Mouse (Mus musculus) embryonic facial prominence, embryonic 14.5 days (tissue): ENCODE results near the gene Zfp580. TPM values are rescaled to one million over a fixed set of nuclear protein-coding genes. Genes with fewer than 3 reads are reported as not detected.

ENCODE experiments used
- ATAC-seq: fragments of 200-750 bp; cut with Nextera tagmentation; 2 replicates; pipeline ENCODE4 v1.8.0; 2017; ENCODE audit warnings: low read depth, moderate number of reproducible peaks, moderate TSS enrichment
- DNase-seq: peaks from one replicate; pipeline ENCODE4 v3.0.0-alpha.2; 2015; ENCODE audit warnings: low spot score
- H3K27ac ChIP-seq: fragments of 300-500 bp; sonication (generic); replicated peaks from 2 replicates; pipeline ENCODE4 v1.5.1; 2014; ENCODE audit warnings: low read depth, mild to moderate bottlenecking, low read length, moderate library complexity
- H3K27me3 ChIP-seq: fragments of 300-500 bp; sonication (generic); replicated peaks from 2 replicates; pipeline ENCODE4 v1.6.1; 2014; ENCODE audit warnings: low read length; ENCODE audit not compliant: control insufficient read depth, insufficient read depth
- H3K36me3 ChIP-seq: fragments of 300-500 bp; sonication (generic); 2 replicates; pipeline ENCODE4 v1.6.1; 2014; ENCODE audit warnings: low read length, mixed read lengths; ENCODE audit not compliant: control insufficient read depth, insufficient read depth
- H3K4me1 ChIP-seq: fragments of 300-500 bp; sonication (generic); 2 replicates; pipeline ENCODE4 v1.6.1; 2014; ENCODE audit warnings: antibody characterized with exemption, low read length; ENCODE audit not compliant: control insufficient read depth, insufficient read depth
- H3K4me2 ChIP-seq: fragments of 300-500 bp; sonication (generic); 2 replicates; pipeline ENCODE4 v1.6.1; 2014; ENCODE audit warnings: low read depth, mild to moderate bottlenecking, low read length, moderate library complexity, mixed read lengths
- H3K4me3 ChIP-seq: fragments of 300-500 bp; sonication (generic); 2 replicates; pipeline ENCODE4 v1.5.1; 2014; ENCODE audit warnings: low read depth, mild to moderate bottlenecking, low read length
- H3K9ac ChIP-seq: fragments of 300-500 bp; sonication (generic); 2 replicates; pipeline ENCODE4 v1.6.1; 2014; ENCODE audit warnings: low read depth, mild to moderate bottlenecking, low read length, moderate library complexity, mixed read lengths
- H3K9me3 ChIP-seq: fragments of 300-500 bp; sonication (generic); 2 replicates; pipeline ENCODE4 v1.6.1; 2016; ENCODE audit warnings: low read length; ENCODE audit not compliant: control insufficient read depth
- WGBS: fragments of 180-500 bp; shearing (Covaris S2); extraction: QIAGEN DNeasy Blood & Tissue Kit; methylation state at CpG from one replicate; pipeline ENCODE4 v1.1.7; 2014; 5-methylcytosine and 5-hydroxymethylcytosine counted together
- polyA plus RNA-seq: library from polyadenylated mRNA; unstranded; fragments of >200 nt; fragmentation: Nextera tagmentation; extraction: Ambion mirVana; gene quantifications from 2 replicates; pipeline ENCODE4 v1.2.1, GENCODE M21; 2014

Zfp580 gene
- polyA plus RNA-seq, 1 experiment from 2014 or later, result 34.9 TPM

DNA sequence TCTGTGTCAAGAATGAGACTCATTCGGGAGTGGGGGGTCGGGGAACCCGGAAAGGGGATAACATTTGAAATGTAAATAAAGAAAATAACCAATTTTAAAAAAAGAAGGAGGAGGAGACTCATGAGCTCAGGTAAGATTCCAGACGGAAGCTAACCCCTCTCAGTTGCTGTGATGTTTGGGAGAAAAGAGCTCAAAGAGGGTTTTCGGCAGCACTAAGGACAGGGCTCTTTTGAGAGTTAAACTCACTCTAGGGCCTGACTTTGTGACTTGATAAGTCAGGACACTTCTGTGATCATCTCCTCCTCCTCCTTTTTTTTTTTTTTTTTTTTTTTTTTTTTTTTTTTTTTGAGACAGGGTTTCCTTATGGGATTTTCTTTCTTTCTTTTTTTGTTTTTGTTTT, 12.4 kb upstream of the Zfp580 start:
- H3K27me3 ChIP-seq, result no peaks in the 10 kb centered on the region
- peak overlapping the region; percentile 78 for H3K9ac ChIP-seq
- no peaks in the 10 kb centered on the region for H3K9me3 ChIP-seq
- peaks cover 6% of the 10 kb centered on the region; the same call in 1 of the 2 replicates for H3K4me1 ChIP-seq
- DNase-seq (no peak), ATAC-seq (no peak)
- H3K4me2 ChIP-seq, result peak overlapping the region; percentile 65
- H3K4me3 ChIP-seq, result peak overlapping the region; percentile 71
- WGBS, result 31% methylated on average over 5 of the region's 5 CpGs
- peaks cover 32% of the 10 kb centered on the region for H3K36me3 ChIP-seq
- H3K27ac ChIP-seq, result peak overlapping the region; percentile 97

DNA sequence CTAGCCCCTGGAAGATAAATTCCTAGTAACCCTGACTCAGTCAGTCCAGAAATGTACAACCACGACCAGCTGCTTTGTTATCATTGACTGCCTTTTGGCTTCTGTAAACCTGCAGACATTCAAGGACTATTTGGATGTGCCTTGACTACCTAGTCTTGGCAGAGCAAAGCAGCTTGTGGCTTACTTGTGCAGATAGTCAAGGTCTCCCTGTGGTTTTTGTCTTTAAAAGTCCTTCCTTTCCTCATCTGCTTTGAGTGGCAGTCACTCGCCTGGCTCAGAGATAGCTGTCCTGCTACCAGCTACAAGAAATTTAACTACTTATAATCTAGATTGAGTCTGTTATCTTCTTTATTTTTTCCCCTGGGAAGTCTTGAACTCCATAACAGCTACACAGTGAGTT, 6.4 kb upstream of the Zfp580 start:
- no peaks in the 10 kb centered on the region for H3K27me3 ChIP-seq
- no peak overlapping the region for H3K4me2 ChIP-seq
- no peak overlapping the region for H3K27ac ChIP-seq
- H3K4me1 ChIP-seq, result no peaks in the 10 kb centered on the region
- H3K4me3 ChIP-seq, result no peak overlapping the region
- DNase-seq, result no peak
- no peak overlapping the region for H3K9ac ChIP-seq
- H3K9me3 ChIP-seq, result no peaks in the 10 kb centered on the region
- H3K36me3 ChIP-seq, result 0 out of 2 replicates have a peak, but pooled peaks cover 4% of the 10 kb centered on the region
- WGBS, result 72% methylated on average over 2 of the region's 2 CpGs
- no peak for ATAC-seq

DNA sequence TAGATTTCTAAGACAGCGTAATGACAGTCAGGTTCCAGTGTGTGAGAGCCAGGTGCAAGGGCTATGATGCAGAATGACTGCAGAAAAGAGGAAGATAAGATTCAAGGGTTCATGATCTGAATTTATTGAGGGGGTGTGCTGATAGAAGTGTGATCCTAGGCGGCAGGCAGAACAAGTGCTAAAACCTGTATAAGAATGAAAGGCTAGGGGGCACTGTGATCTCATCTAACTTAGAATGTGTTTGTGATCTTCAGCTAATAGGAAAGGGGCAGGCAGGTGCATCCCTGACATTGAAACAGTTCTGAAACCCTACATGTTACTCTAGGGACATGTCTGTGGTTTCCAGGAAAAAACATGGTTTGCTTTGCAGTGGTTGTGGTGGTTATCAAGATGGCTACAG, 5.2 kb upstream of the Zfp580 start:
- 73% methylated on average over 2 of the region's 2 CpGs for WGBS
- H3K4me2 ChIP-seq, result no peak overlapping the region
- H3K36me3 ChIP-seq, result no peaks in the 10 kb centered on the region
- H3K4me3 ChIP-seq, result no peak overlapping the region
- H3K27ac ChIP-seq, result no peak overlapping the region
- DNase-seq, result no peak
- ATAC-seq, result no peak
- no peaks in the 10 kb centered on the region for H3K27me3 ChIP-seq
- H3K4me1 ChIP-seq, result peaks cover 5% of the 10 kb centered on the region
- no peaks in the 10 kb centered on the region for H3K9me3 ChIP-seq
- no peak overlapping the region for H3K9ac ChIP-seq

DNA sequence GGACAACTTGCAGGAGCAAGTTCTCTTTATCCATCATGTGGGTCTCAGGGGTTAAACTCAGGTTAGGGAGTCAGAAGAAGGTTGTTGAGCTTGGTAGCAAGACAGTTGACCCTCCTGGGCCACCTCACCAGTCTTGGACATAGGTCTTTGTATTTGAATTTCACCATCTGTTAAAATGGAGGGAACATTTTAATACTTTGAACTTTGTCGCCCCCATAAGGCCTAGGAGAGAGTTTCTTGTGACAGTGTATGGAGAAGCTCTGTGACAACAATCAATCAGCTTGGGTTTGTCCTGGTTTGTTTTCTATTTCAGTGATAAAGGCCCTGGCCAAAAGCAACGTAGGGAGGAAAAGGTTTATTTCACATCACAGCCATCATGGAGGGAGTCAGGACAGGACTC, 4.0 kb upstream of the Zfp580 start:
- Histone ChIP-seq H3K4me1 (peaks cover 10% of the 10 kb centered on the region), H3K9me3 (no peaks in the 10 kb centered on the region), H3K27ac (no peak overlapping the region), H3K4me2 (no peak overlapping the region), H3K36me3 (no peaks in the 10 kb centered on the region), H3K4me3 (no peak overlapping the region), H3K9ac (no peak overlapping the region), H3K27me3 (0 out of 2 replicates have a peak, but pooled peaks cover 7% of the 10 kb centered on the region)
- DNase-seq, result peak; percentile 38
- 36% methylated on average over 2 of the region's 2 CpGs for WGBS
- no peak for ATAC-seq

DNA sequence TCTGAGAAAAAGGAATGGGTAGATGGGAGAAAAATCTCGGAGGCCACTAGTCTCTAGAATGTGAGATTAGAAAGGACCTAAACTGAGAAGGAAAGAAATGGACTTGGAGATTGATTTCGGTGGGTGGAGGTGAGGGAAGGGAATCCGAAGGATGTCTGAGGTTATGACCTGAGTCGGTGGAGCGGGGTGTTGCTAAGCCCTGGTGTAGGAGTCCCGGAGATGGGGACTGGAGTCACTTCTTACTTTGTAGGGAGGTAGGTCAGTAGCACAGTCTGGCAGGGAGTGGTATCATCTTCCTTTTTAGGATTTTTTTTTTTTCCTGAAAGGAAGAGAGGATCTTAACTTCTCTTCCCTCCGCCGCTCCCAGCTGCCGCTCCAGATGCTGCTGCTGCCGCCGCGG, 1.1 kb downstream of the Zfp580 start:
- ATAC-seq (no peak), DNase-seq (no peak)
- no peaks in the 10 kb centered on the region for H3K36me3 ChIP-seq
- H3K4me1 ChIP-seq, result peaks cover 32% of the 10 kb centered on the region
- H3K4me2 ChIP-seq, result peak overlapping the region; percentile 94
- peak overlapping the region; percentile 77 for H3K4me3 ChIP-seq
- H3K27me3 ChIP-seq, result peaks cover 41% of the 10 kb centered on the region
- no peak overlapping the region for H3K27ac ChIP-seq
- no peaks in the 10 kb centered on the region for H3K9me3 ChIP-seq
- H3K9ac ChIP-seq, result peak overlapping the region; percentile 86
- 3% methylated on average over 12 of the region's 12 CpGs for WGBS

DNA sequence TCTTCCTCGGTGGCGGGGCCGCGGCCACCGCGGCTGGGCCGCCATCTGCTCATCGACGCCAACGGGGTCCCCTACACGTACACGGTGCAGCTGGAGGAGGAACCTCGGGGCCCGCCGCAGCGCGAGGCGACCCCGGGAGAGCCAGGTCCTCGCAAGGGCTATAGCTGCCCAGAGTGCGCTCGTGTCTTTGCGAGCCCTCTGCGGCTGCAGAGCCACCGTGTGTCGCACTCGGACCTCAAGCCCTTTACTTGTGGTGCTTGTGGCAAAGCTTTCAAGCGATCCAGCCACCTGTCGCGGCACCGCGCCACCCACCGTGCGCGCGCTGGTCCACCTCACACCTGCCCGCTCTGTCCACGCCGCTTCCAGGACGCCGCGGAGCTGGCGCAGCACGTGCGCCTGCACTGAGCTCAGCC, 1.6 kb downstream of the Zfp580 start:
- H3K27me3 ChIP-seq, result peaks cover 41% of the 10 kb centered on the region
- ATAC-seq, result no peak
- H3K4me1 ChIP-seq, result peaks cover 32% of the 10 kb centered on the region
- no peaks in the 10 kb centered on the region for H3K9me3 ChIP-seq
- no peak for DNase-seq
- H3K4me2 ChIP-seq, result peak overlapping the region; percentile 94
- H3K36me3 ChIP-seq, result no peaks in the 10 kb centered on the region
- WGBS, result 2% methylated on average over 41 of the region's 45 CpGs
- peak overlapping the region; percentile 86 for H3K9ac ChIP-seq
- H3K27ac ChIP-seq, result no peak overlapping the region
- peak overlapping the region; percentile 77 for H3K4me3 ChIP-seq

DNA sequence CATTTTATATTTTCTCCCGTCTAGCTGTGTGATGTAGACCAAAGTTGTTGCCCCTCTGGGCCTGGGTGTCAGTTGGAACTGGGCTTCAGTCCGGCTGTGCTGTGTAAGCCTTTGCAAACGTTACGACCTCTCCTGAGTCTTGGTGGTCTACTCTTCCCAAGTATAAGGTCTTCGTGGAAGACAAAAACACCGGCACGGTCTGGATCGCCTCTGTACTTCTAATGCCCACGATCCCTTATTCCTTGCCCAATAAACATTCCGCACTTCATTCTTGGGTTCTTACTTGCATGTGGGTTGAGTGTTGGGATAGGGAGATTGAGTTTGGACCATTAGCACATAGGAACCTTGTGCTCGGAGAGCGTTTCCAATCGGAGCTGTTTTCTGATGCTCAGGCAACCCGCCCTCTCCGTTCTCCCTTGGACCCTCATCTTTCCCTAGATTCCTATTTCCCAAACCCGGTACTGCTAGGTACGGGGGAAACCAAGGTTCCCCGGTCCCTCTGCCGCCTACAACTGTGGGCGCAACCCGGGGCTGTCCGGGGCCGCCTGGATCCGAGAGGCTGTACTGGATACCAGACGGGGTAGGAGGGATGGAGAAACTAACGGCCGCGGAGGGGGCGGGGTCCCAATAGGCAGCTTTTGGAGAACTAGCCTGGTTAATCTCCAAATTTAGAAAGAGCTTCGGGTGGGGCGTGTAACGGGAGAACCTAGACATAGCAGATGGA, 2.3 kb downstream of the Zfp580 start:
- Histone ChIP-seq H3K36me3 (no peaks in the 10 kb centered on the region), H3K27ac (no peak overlapping the region), H3K4me2 (peak overlapping the region; percentile 94), H3K4me1 (peaks cover 32% of the 10 kb centered on the region), H3K9me3 (no peaks in the 10 kb centered on the region), H3K9ac (peak overlapping the region; percentile 86), H3K4me3 (peak overlapping the region; percentile 77), H3K27me3 (peaks cover 41% of the 10 kb centered on the region)
- no peak for ATAC-seq
- WGBS, result 10% methylated on average over 32 of the region's 32 CpGs
- DNase-seq, result peak; percentile 25

DNA sequence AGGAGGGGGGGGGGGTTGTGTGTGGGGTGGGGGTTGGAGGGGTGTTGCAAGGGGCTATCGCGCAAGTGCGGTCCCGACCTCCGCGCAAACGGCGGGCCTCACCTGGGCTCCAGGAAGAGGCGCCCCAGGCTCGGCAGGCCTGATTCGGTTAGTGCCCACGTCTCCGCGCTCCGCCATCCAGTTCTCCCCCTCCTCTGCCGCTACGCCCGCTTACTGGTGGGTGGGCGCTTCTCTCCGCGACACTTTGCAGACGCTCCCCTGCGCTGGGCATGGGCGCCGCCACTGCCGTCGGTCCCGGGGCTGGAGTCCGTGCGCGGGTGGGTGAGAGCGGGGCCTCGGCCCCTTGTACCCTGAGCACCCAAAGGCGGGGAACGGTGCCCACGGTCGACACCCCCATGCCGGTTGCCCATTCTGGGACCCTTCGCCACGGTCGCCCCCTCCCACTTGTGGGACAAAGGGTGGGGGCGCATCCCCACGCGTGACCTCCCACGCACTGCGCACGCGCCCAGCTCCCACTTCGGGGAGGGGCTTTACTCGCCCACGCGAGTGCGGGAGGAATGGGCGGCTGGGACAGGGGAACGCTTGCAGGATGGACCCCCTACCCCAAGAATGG, 5.4 kb downstream of the Zfp580 start:
- Histone ChIP-seq H3K27ac (peak overlapping the region; percentile 35), H3K9ac (peak overlapping the region; percentile 84), H3K4me1 (peaks cover 37% of the 10 kb centered on the region), H3K4me2 (peak overlapping the region; percentile 86), H3K27me3 (peaks cover 38% of the 10 kb centered on the region), H3K36me3 (no peaks in the 10 kb centered on the region), H3K9me3 (no peaks in the 10 kb centered on the region), H3K4me3 (peak overlapping the region; percentile 66)
- DNase-seq, result peak; percentile 68
- 1% methylated on average over 14 of the region's 55 CpGs for WGBS
- no peak for ATAC-seq
